Mouse (Mus musculus) neural tube, embryonic 15.5 days (tissue): ENCODE data around the gene Folr1. TPM values are rescaled to one million over a fixed set of nuclear protein-coding genes. Genes with fewer than 3 reads are reported as not detected.
A peak's percentile ranks its signal among the peaks of the same experiment; 100 is the strongest.

Experiments
- ATAC-seq: fragments of 200-750 bp; cut with Nextera tagmentation; 2 replicates; pipeline ENCODE4 v1.8.0; 2017; ENCODE audit warnings: mild to moderate bottlenecking, moderate TSS enrichment, moderate library complexity; ENCODE audit not compliant: low FRiP score
- H3K27ac ChIP-seq: fragments of 300-500 bp; sonication (generic); replicated peaks from 2 replicates; pipeline ENCODE4 v1.5.1; 2015; ENCODE audit warnings: mild to moderate bottlenecking, inconsistent platforms
- H3K27me3 ChIP-seq: fragments of 300-500 bp; sonication (generic); replicated peaks from 2 replicates; pipeline ENCODE4 v1.6.1; 2015; ENCODE audit warnings: inconsistent platforms
- H3K36me3 ChIP-seq: fragments of 300-500 bp; sonication (generic); 2 replicates; pipeline ENCODE4 v1.6.1; 2015; ENCODE audit warnings: inconsistent platforms
- H3K4me1 ChIP-seq: fragments of 300-500 bp; sonication (generic); 2 replicates; pipeline ENCODE4 v1.6.1; 2015; ENCODE audit warnings: inconsistent platforms
- H3K4me2 ChIP-seq: fragments of 300-500 bp; sonication (generic); 2 replicates; pipeline ENCODE4 v1.6.1; 2015; ENCODE audit warnings: inconsistent platforms, mild to moderate bottlenecking, moderate library complexity
- H3K4me3 ChIP-seq: fragments of 300-500 bp; sonication (generic); replicated peaks from 2 replicates; pipeline ENCODE4 v1.5.1; 2015; ENCODE audit warnings: mild to moderate bottlenecking, inconsistent platforms
- H3K9ac ChIP-seq: fragments of 300-500 bp; sonication (generic); replicated peaks from 2 replicates; pipeline ENCODE4 v1.6.1; 2015; ENCODE audit warnings: mild to moderate bottlenecking, inconsistent platforms
- H3K9me3 ChIP-seq: fragments of 300-500 bp; sonication (generic); replicated peaks from 2 replicates; pipeline ENCODE4 v1.6.1; 2016; ENCODE audit warnings: inconsistent platforms
- WGBS: fragments of 180-500 bp; shearing (Covaris S2); methylation state at CpG from one replicate; pipeline ENCODE4 v1.1.7; 2015; ENCODE audit warnings: mixed read lengths; 5-methylcytosine and 5-hydroxymethylcytosine counted together
- microRNA-seq: library from miRNA; unstranded; fragments of <30 nt; microRNA quantifications from one replicate; pipeline ENCODE4, GENCODE M21; 2017
- polyA plus RNA-seq: library from polyadenylated mRNA; unstranded; fragments of >200 nt; fragmentation: Nextera tagmentation; extraction: Ambion mirVana; gene quantifications from 2 replicates; pipeline ENCODE4 v1.2.1, GENCODE M21; 2015

Folr1 gene
- polyA plus RNA-seq, 1 experiment from 2014 or later, result 1.7 TPM

GRCm38 (mm10) chr7:101823758-101824630 is 46.6 kb downstream of the Folr1 start:
- Histone ChIP-seq H3K4me1 (peaks cover 29% of the 10 kb centered on the region), H3K4me3 (no peak overlapping the region), H3K4me2 (no peak overlapping the region), H3K27me3 (peaks cover 54% of the 10 kb centered on the region), H3K9me3 (no peaks in the 10 kb centered on the region), H3K27ac (no peak overlapping the region), H3K36me3 (0 out of 2 replicates have a peak, but pooled peaks cover 5% of the 10 kb centered on the region), H3K9ac (no peak overlapping the region)
- ATAC-seq, result no peak
- WGBS, result 82% methylated on average over 18 of the region's 18 CpGs

DNA sequence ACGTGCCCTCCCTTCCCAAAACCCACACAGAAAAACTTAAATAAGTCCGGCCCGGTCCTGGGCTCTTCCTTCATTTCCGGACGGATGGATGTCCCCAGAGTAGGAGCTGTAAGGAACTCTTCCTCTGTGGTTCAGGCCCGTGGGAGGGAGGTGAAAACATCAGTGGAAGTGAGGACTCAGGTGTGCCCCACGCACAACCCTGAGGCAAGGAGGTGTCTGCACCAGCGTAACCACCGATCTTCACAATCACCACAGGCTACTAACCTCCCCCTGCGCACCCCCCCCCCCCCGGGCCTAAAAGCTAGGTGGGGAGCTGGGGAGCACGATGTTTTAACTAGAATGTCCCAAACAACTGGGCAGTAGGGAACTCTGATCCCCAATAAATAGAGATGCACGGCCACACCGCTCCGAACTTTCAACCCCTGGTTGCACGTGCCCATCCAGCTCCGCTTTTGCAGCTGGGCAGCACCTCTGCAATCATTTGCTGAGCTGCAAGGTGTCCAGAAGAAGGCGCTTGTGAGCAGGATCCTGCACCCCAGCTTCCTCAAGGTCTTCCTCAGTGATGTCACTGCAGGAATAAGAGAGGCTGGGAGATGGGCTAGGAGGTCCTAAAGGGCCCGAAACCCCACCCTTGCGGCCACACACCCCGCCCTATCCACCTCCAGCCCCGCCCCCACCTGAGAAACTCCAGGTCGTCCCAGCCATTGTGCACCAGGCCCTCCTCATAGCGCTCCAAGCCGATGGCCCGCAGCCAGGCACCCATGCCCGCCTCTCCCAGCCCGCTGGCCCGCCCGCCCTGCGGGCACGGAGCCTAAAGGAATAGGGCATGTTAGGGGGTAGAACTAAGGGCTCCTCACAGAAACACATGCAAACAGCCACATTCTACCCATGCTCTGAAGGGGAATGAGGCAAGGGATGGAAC is 47.5 kb downstream of the Folr1 start:
- Histone ChIP-seq H3K4me1 (peaks cover 34% of the 10 kb centered on the region), H3K27me3 (peaks cover 63% of the 10 kb centered on the region), H3K4me2 (peak overlapping the region; percentile 23; the same call in 1 of the 2 replicates), H3K27ac (no peak overlapping the region), H3K9me3 (no peaks in the 10 kb centered on the region), H3K9ac (no peak overlapping the region), H3K36me3 (0 out of 2 replicates have a peak, but pooled peaks cover 3% of the 10 kb centered on the region), H3K4me3 (no peak overlapping the region)
- peak; percentile 28; the same call in 1 of the 2 replicates for ATAC-seq
- WGBS, result 24% methylated on average over 31 of the region's 32 CpGs

DNA sequence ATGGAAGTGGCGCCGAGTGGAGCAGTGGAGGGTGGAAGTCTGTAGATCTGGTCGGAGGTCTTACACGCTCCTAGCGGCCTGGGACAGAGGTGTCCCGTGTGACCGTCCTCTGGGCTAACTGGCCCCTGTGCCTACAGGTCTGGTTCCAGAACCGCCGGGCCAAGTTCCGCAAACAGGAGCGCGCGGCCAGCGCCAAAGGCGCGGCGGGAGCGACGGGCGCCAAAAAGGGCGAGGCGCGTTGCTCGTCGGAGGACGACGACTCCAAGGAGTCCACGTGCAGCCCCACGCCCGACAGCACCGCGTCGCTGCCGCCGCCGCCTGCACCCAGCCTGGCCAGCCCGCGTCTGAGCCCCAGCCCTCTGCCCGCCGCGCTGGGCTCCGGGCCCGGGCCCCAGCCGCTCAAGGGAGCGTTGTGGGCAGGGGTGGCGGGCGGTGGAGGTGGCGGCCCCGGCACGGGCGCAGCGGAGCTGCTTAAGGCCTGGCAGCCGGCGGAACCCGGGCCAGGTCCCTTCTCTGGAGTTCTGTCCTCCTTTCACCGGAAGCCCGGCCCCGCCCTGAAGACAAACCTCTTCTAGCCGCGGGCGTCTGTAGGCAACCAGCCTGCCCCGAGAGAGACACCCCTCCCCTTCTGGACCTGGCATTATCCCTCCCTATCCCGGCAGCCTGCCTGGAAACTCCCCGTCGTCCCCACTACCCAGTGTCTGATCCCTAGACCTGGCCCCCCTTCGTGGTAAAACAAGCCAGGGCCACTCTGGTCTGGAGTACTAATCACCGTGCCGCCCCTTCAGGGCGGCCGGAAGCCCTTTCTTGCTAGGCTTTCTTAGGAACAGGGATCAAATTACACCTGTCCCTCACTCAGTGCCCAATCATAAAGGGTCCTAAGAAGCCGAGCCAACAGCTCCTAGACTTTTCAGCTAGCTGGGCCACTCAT is 48.8 kb downstream of the Folr1 start:
- WGBS, result under 1% methylated on average over 65 of the region's 71 CpGs
- Histone ChIP-seq H3K9me3 (no peaks in the 10 kb centered on the region), H3K27me3 (peaks cover 75% of the 10 kb centered on the region), H3K36me3 (no peaks in the 10 kb centered on the region), H3K4me2 (peak overlapping the region; percentile 75), H3K9ac (peak overlapping the region; percentile 31), H3K4me1 (peaks cover 40% of the 10 kb centered on the region), H3K27ac (no peak overlapping the region), H3K4me3 (peak overlapping the region; percentile 38)
- ATAC-seq, result peak; percentile 46; the same call in 1 of the 2 replicates

GRCm38 (mm10) chr7:101820295-101821030 is 50.1 kb downstream of the Folr1 start:
- no peak overlapping the region for H3K27ac ChIP-seq
- H3K4me2 ChIP-seq, result peak overlapping the region; percentile 75
- H3K4me1 ChIP-seq, result peaks cover 40% of the 10 kb centered on the region
- H3K9ac ChIP-seq, result 0 out of 2 replicates have a peak overlapping the region, but pooled peaks have one; percentile 5
- H3K36me3 ChIP-seq, result no peaks in the 10 kb centered on the region
- no peaks in the 10 kb centered on the region for H3K9me3 ChIP-seq
- peaks cover 83% of the 10 kb centered on the region for H3K27me3 ChIP-seq
- H3K4me3 ChIP-seq, result peak overlapping the region; percentile 33
- ATAC-seq, result no peak
- WGBS, result 2% methylated on average over 35 of the region's 35 CpGs

DNA sequence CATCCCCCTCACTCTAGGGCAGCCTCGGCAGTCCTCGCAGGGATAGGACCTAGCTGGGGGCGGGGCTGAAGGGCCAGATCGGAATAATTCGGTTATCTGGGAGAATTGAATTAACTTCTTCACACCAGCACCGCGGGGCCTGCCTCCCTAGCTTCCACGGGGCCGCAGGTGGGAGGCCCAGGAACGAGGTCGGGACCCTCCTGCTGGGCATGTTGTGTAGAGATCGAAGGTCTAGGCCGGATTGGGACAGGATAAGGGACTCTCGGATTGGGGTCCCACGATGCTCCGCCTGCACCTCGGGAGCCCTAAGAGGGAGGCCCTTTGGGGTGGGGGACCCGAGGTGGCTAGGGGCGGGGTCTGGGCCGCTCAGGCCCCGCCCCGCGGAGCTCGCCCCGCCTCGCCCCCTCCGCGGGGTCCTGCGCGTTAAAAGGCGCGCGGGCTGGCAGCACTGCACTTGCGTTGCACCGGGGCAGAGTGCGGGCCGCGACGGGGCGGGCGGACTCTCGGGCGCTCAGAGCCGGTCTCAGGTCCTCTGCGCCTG is 52.7 kb downstream of the Folr1 start, which contains the start of gene Phox2a:
Gene Phox2a, plus strand, starts transcription at position 453 of the 541 bp plus-strand sequence.
- Histone ChIP-seq H3K9me3 (no peaks in the 10 kb centered on the region), H3K9ac (no peak within 1 kb of the TSS), H3K27ac (no peak within 1 kb of the TSS), H3K4me3 (peak within 1 kb of the TSS; percentile 31), H3K4me2 (peak within 1 kb of the TSS; percentile 53), H3K27me3 (peaks cover 68% of the 10 kb centered on the region), H3K36me3 (no peaks in the 10 kb centered on the region), H3K4me1 (peaks cover 31% of the 10 kb centered on the region)
- WGBS, result under 1% methylated on average over 39 of the region's 45 CpGs
- ATAC-seq, result no peak

Small RNA genes within 50 kb of the gene (microRNA-seq; reads per million reads assigned to microRNA genes)
- not detected for gene Gm22655

Other genes starting within 250 kb of the Folr1 start
- gene Clpb, start 207.2 kb downstream of the Folr1 start, polyA plus RNA-seq, result 39.8 and 42.8 TPM in 2 replicates
- gene Phox2a, start 52.5 kb downstream of the Folr1 start, polyA plus RNA-seq, result 1.6 and 1.9 TPM in 2 replicates
- 11.5 and 16.2 TPM in 2 replicates for gene Inppl1, start 32.6 kb downstream of the Folr1 start, polyA plus RNA-seq
- 2.1 TPM in 2 replicates for gene Folr2, start 13.6 kb downstream of the Folr1 start, polyA plus RNA-seq
- 73.6 and 74.3 TPM in 2 replicates for gene Anapc15, start 7.1 kb downstream of the Folr1 start, polyA plus RNA-seq
- gene Lamtor1, start 35.1 kb upstream of the Folr1 start, polyA plus RNA-seq, result 156 and 158 TPM in 2 replicates
- 0.41 and 0.46 TPM in 2 replicates for gene Tomt, start 35.6 kb upstream of the Folr1 start, polyA plus RNA-seq
- gene Lrrc51, start 63.1 kb upstream of the Folr1 start, polyA plus RNA-seq, result 9.6 and 9.8 TPM in 2 replicates
- 32.1 and 40.1 TPM in 2 replicates for gene Numa1, start 63.3 kb upstream of the Folr1 start, polyA plus RNA-seq
- 3.8 and 5.1 TPM in 2 replicates for gene Il18bp, start 147.9 kb upstream of the Folr1 start, polyA plus RNA-seq
- 33.0 and 33.5 TPM in 2 replicates for gene Rnf121, start 194.7 kb upstream of the Folr1 start, polyA plus RNA-seq
- gene Xndc1, start 194.7 kb upstream of the Folr1 start, polyA plus RNA-seq, result 27.0 and 30.6 TPM in 2 replicates
- gene Xntrpc, start 194.9 kb upstream of the Folr1 start, polyA plus RNA-seq, result 0.86 and 1.1 TPM in 2 replicates
- gene Trpc2, start 212.3 kb upstream of the Folr1 start, polyA plus RNA-seq, result 0.24 TPM in 1 of 2 replicates, not detected in the other
- 1.5 and 2.5 TPM in 2 replicates for gene Art1, start 231.0 kb upstream of the Folr1 start, polyA plus RNA-seq
- gene Art5, start 238.7 kb upstream of the Folr1 start, polyA plus RNA-seq, result 0.23 and 0.52 TPM in 2 replicates
- gene Chrna10, start 246.0 kb upstream of the Folr1 start, polyA plus RNA-seq, result not detected in 2 replicates